Mouse (Mus musculus) embryonic facial prominence, embryonic 14.5 days (tissue): Measurements from ENCODE around the gene Rrn3. TPM values are rescaled to one million over a fixed set of nuclear protein-coding genes. Genes with fewer than 3 reads are reported as not detected.

Source experiments
- ATAC-seq: fragments of 200-750 bp; cut with Nextera tagmentation; 2 replicates; pipeline ENCODE4 v1.8.0; 2017; ENCODE audit warnings: low read depth, moderate number of reproducible peaks, moderate TSS enrichment
- DNase-seq: peaks from one replicate; pipeline ENCODE4 v3.0.0-alpha.2; 2015; ENCODE audit warnings: low spot score
- H3K27ac ChIP-seq: fragments of 300-500 bp; sonication (generic); replicated peaks from 2 replicates; pipeline ENCODE4 v1.5.1; 2014; ENCODE audit warnings: low read depth, mild to moderate bottlenecking, low read length, moderate library complexity
- H3K27me3 ChIP-seq: fragments of 300-500 bp; sonication (generic); replicated peaks from 2 replicates; pipeline ENCODE4 v1.6.1; 2014; ENCODE audit warnings: low read length; ENCODE audit not compliant: control insufficient read depth, insufficient read depth
- H3K36me3 ChIP-seq: fragments of 300-500 bp; sonication (generic); 2 replicates; pipeline ENCODE4 v1.6.1; 2014; ENCODE audit warnings: low read length, mixed read lengths; ENCODE audit not compliant: control insufficient read depth, insufficient read depth
- H3K4me1 ChIP-seq: fragments of 300-500 bp; sonication (generic); 2 replicates; pipeline ENCODE4 v1.6.1; 2014; ENCODE audit warnings: antibody characterized with exemption, low read length; ENCODE audit not compliant: control insufficient read depth, insufficient read depth
- H3K4me2 ChIP-seq: fragments of 300-500 bp; sonication (generic); 2 replicates; pipeline ENCODE4 v1.6.1; 2014; ENCODE audit warnings: low read depth, mild to moderate bottlenecking, low read length, moderate library complexity, mixed read lengths
- H3K4me3 ChIP-seq: fragments of 300-500 bp; sonication (generic); 2 replicates; pipeline ENCODE4 v1.5.1; 2014; ENCODE audit warnings: low read depth, mild to moderate bottlenecking, low read length
- H3K9ac ChIP-seq: fragments of 300-500 bp; sonication (generic); 2 replicates; pipeline ENCODE4 v1.6.1; 2014; ENCODE audit warnings: low read depth, mild to moderate bottlenecking, low read length, moderate library complexity, mixed read lengths
- H3K9me3 ChIP-seq: fragments of 300-500 bp; sonication (generic); 2 replicates; pipeline ENCODE4 v1.6.1; 2016; ENCODE audit warnings: low read length; ENCODE audit not compliant: control insufficient read depth
- WGBS: fragments of 180-500 bp; shearing (Covaris S2); extraction: QIAGEN DNeasy Blood & Tissue Kit; methylation state at CpG from one replicate; pipeline ENCODE4 v1.1.7; 2014; 5-methylcytosine and 5-hydroxymethylcytosine counted together
- polyA plus RNA-seq: library from polyadenylated mRNA; unstranded; fragments of >200 nt; fragmentation: Nextera tagmentation; extraction: Ambion mirVana; gene quantifications from 2 replicates; pipeline ENCODE4 v1.2.1, GENCODE M21; 2014

Rrn3 gene
- polyA plus RNA-seq, 1 experiment from 2014 or later, result 43.3 TPM

- DNase-seq, result no peak
- WGBS, result 91% methylated on average over 5 of the region's 5 CpGs
- H3K27ac ChIP-seq, result no peak overlapping the region
- H3K36me3 ChIP-seq, result peaks cover 6% of the 10 kb centered on the region; the same call in 1 of the 2 replicates
- peaks cover 13% of the 10 kb centered on the region for H3K4me1 ChIP-seq
- H3K4me2 ChIP-seq, result peak overlapping the region; percentile 71
- no peaks in the 10 kb centered on the region for H3K27me3 ChIP-seq
- H3K9ac ChIP-seq, result peak overlapping the region; percentile 92; the same call in 1 of the 2 replicates
- no peak overlapping the region; the same call in 1 of the 2 replicates for H3K4me3 ChIP-seq
- ATAC-seq, result no peak
- H3K9me3 ChIP-seq, result no peaks in the 10 kb centered on the region
Observed at GRCm38 (mm10) chr16:13820771-13821170, 40.3 kb downstream of the Rrn3 start.

GRCm38 (mm10) chr16:13825781-13826490, 45.4 kb downstream of the Rrn3 start:
- 69% methylated on average over 7 of the region's 7 CpGs for WGBS
- DNase-seq (peak; percentile 41), ATAC-seq (peak; percentile 44; the same call in 1 of the 2 replicates)
- no peaks in the 10 kb centered on the region for H3K9me3 ChIP-seq
- H3K9ac ChIP-seq, result no peak overlapping the region
- no peak overlapping the region for H3K4me3 ChIP-seq
- no peak overlapping the region for H3K27ac ChIP-seq
- no peaks in the 10 kb centered on the region for H3K27me3 ChIP-seq
- H3K4me1 ChIP-seq, result peaks cover 5% of the 10 kb centered on the region; the same call in 1 of the 2 replicates
- no peak overlapping the region for H3K4me2 ChIP-seq
- peaks cover 49% of the 10 kb centered on the region for H3K36me3 ChIP-seq

- 86% methylated on average over 4 of the region's 4 CpGs for WGBS
- no peaks in the 10 kb centered on the region for H3K27me3 ChIP-seq
Observed at GRCm38 (mm10) chr16:13826511-13826910, 46.0 kb downstream of the Rrn3 start.

GRCm38 (mm10) chr16:13830444-13830843, 49.9 kb downstream of the Rrn3 start:
- Histone ChIP-seq H3K9ac (no peak overlapping the region), H3K27ac (no peak overlapping the region), H3K4me2 (no peak overlapping the region), H3K36me3 (peaks cover 88% of the 10 kb centered on the region), H3K4me1 (no peaks in the 10 kb centered on the region), H3K27me3 (no peaks in the 10 kb centered on the region), H3K4me3 (no peak overlapping the region), H3K9me3 (no peaks in the 10 kb centered on the region)
- ATAC-seq, result no peak
- no peak for DNase-seq
- 89% methylated on average over 10 of the region's 10 CpGs for WGBS

More at GRCm38 (mm10) chr16:13826511-13826910, 46.0 kb downstream of the Rrn3 start:
- Histone ChIP-seq H3K9ac (no peak overlapping the region), H3K4me1 (peaks cover 4% of the 10 kb centered on the region; the same call in 1 of the 2 replicates), H3K27ac (no peak overlapping the region), H3K36me3 (peaks cover 55% of the 10 kb centered on the region), H3K4me3 (no peak overlapping the region), H3K9me3 (no peaks in the 10 kb centered on the region), H3K4me2 (no peak overlapping the region)
- DNase-seq (no peak), ATAC-seq (peak; percentile 19; the same call in 1 of the 2 replicates)

GRCm38 (mm10) chr16:13831606-13832005, 51.1 kb downstream of the Rrn3 start:
- WGBS, result 89% methylated on average over 5 of the region's 5 CpGs
- Histone ChIP-seq H3K4me2 (no peak overlapping the region), H3K9ac (no peak overlapping the region), H3K36me3 (peaks cover 99% of the 10 kb centered on the region), H3K4me1 (no peaks in the 10 kb centered on the region), H3K4me3 (no peak overlapping the region), H3K27ac (no peak overlapping the region), H3K27me3 (no peaks in the 10 kb centered on the region), H3K9me3 (no peaks in the 10 kb centered on the region)
- ATAC-seq, result no peak
- no peak for DNase-seq

GRCm38 (mm10) chr16:13834382-13834781, 53.9 kb downstream of the Rrn3 start:
- Histone ChIP-seq H3K27ac (no peak overlapping the region), H3K27me3 (no peaks in the 10 kb centered on the region), H3K36me3 (peaks cover 98% of the 10 kb centered on the region), H3K4me1 (no peaks in the 10 kb centered on the region), H3K4me2 (no peak overlapping the region), H3K4me3 (no peak overlapping the region), H3K9me3 (no peaks in the 10 kb centered on the region), H3K9ac (no peak overlapping the region)
- DNase-seq (no peak), ATAC-seq (no peak)
- WGBS, result 93% methylated on average over 5 of the region's 5 CpGs

GRCm38 (mm10) chr16:13840056-13840455, 59.5 kb downstream of the Rrn3 start:
- Histone ChIP-seq H3K36me3 (peaks cover 96% of the 10 kb centered on the region), H3K4me2 (no peak overlapping the region), H3K4me1 (no peaks in the 10 kb centered on the region), H3K9ac (no peak overlapping the region), H3K27ac (no peak overlapping the region), H3K27me3 (no peaks in the 10 kb centered on the region), H3K4me3 (no peak overlapping the region), H3K9me3 (no peaks in the 10 kb centered on the region)
- WGBS, result 88% methylated on average over 7 of the region's 7 CpGs
- DNase-seq, result no peak
- ATAC-seq, result no peak

- no peak overlapping the region for H3K27ac ChIP-seq
- ATAC-seq (no peak), DNase-seq (no peak)
- no peak overlapping the region for H3K9ac ChIP-seq
- no peaks in the 10 kb centered on the region for H3K27me3 ChIP-seq
- no peak overlapping the region for H3K4me2 ChIP-seq
- peaks cover 97% of the 10 kb centered on the region for H3K36me3 ChIP-seq
- 93% methylated on average over 3 of the region's 3 CpGs for WGBS
- no peaks in the 10 kb centered on the region for H3K4me1 ChIP-seq
- no peak overlapping the region for H3K4me3 ChIP-seq
- no peaks in the 10 kb centered on the region for H3K9me3 ChIP-seq
Observed at GRCm38 (mm10) chr16:13840956-13841355, 60.4 kb downstream of the Rrn3 start.

- H3K27ac ChIP-seq, result no peak overlapping the region
- no peak overlapping the region for H3K4me2 ChIP-seq
- 93% methylated on average over 5 of the region's 5 CpGs for WGBS
- H3K36me3 ChIP-seq, result peaks cover 76% of the 10 kb centered on the region
- H3K4me3 ChIP-seq, result no peak overlapping the region
- no peak for ATAC-seq
- no peaks in the 10 kb centered on the region for H3K9me3 ChIP-seq
- H3K9ac ChIP-seq, result no peak overlapping the region
- H3K27me3 ChIP-seq, result no peaks in the 10 kb centered on the region
- H3K4me1 ChIP-seq, result no peaks in the 10 kb centered on the region
- no peak for DNase-seq
Observed at GRCm38 (mm10) chr16:13845031-13845430, 64.5 kb downstream of the Rrn3 start.
